Mouse (Mus musculus) cerebellum, adult 11 months (tissue): ENCODE results near the gene Nab2.
A peak's percentile ranks its signal among the peaks of the same experiment; 100 is the strongest.

Experiments
- DNase-seq: peaks from one replicate; pipeline ENCODE4 v3.0.0; 2022

The Nab2 gene

DNA sequence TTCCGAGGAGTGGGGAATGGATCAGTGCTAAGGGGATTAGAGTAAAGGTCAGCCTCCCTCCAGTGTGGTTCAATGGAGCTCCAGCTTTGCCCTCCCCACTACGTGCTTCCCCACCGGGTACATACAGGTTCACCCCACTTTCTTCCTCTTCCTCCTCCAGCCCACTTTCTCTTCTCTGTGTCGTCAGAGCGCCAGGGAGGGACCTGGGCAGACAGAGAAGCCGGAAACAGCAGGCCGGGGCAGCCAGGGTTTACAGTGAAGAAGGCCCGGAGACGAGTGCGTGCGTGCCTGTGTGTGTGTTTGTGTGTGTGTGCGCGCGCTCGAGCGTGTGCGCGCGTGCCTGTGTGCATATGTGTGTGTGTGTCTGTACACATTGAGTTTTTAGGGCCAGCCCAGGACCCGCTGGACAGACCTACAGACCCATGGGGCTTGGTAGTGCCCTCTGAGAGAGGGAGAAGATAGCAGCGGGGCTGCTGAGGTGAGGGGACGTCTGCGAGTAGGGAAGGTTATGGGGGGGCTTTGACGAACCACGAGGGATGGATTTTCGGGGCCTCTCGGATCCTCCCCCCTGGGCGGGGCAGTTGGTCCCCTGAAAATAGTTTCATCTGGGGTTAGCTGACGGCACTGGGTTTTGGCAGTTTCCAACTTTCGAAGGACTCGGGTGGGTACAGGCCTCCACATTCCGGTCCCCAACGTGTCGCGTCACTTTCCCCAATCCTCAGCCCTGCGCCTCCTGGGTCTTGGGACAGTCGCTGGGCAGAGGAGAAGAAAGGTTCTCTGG is 25.4 kb downstream of the Nab2 start, which contains the start of gene Stat6:
Gene Stat6 (plus strand): TSS at position 215 of the 781 bp plus-strand sequence.
- DNase-seq: no peak

DNA sequence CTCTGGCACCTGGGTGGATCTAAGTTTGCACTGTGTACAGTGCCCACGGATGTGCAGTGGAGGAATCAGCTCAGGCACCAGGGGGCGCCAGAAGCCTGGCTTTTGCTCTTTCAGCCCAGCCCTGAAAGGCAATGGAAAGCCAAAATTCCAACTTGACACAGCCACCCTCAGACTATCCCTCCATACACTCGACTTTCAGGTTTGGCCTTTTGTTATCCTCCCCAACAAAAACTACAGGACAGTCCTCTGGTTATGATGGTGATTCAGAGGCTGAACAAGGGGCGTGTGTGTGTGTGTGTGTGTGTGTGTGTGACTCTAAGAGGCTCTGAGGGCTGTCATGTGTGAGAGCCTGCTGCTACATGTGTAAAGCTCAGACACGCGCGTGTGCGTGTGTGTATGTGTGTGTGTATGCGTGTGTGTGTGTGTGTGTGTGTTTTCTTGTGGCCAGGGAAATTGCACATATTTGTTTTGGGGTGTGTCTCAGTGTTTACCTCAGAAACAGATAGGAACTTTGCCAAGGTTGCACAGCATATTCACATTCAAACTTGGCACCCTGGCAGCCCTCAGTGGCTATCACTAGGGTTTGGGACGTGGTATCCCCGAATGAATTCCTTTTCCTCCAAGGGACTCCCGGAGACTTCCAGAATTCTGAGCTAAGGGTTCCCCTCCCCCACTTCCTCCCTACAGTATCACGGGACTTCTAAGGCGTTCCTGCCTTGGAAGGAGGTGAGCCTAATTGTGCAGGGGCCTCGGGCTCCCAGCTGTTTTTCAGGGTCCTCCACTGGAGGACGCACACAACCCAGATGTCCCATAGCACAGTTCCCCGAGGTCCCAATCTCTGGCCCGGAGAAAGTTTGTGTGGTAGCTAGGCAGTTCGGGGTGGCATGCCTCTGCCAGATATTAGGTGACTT is 26.3 kb downstream of the Nab2 start:
- DNase-seq: peak; percentile 86

DNA sequence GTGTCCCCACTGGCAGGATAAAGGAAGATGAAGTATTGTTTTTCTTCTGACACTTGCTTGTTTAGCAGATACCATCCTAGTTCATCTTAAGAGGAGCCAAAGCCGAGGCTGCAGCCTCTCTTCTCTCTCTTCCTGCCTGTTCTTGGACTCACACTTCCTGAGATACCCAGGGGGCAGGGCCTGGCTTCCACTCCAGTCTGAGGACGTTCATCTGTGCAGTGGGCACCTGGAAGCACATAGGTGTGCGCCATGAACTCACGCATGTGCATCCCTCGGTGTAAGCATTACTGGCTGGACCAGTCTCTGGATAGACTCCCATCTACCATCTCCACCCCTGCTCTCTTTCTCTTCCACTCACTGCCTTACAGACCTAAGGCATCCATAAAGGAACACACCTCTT is 27.9 kb downstream of the Nab2 start:
- DNase-seq: no peak

DNA sequence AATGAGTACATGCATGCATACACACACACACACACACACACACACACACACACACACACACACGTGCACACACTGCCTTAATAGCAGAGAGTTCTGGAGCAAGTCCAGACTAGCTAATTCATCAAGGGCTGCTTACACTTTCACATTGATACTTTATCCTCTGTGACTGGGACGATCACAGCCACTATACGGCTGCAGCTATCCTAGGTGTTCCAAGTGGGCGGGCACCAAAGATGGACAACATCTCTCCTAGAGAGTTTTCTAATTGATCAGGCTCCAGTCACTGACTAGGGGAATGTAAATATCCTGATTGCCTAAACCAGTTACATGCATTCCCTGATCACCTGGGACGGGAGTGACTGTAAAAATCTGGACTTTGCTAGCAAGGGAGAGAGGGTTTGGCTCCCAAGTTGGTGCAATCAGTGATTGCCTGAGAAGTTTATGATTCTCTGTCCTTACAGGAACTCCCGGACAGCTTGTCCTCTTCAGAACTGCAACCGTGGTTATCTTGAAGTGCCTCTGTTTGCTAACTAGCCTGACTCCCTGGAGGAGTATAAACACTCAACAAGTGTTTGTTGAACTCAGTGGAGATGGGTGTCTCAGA is 35.6 kb downstream of the Nab2 start:
- no peak for DNase-seq

DNA sequence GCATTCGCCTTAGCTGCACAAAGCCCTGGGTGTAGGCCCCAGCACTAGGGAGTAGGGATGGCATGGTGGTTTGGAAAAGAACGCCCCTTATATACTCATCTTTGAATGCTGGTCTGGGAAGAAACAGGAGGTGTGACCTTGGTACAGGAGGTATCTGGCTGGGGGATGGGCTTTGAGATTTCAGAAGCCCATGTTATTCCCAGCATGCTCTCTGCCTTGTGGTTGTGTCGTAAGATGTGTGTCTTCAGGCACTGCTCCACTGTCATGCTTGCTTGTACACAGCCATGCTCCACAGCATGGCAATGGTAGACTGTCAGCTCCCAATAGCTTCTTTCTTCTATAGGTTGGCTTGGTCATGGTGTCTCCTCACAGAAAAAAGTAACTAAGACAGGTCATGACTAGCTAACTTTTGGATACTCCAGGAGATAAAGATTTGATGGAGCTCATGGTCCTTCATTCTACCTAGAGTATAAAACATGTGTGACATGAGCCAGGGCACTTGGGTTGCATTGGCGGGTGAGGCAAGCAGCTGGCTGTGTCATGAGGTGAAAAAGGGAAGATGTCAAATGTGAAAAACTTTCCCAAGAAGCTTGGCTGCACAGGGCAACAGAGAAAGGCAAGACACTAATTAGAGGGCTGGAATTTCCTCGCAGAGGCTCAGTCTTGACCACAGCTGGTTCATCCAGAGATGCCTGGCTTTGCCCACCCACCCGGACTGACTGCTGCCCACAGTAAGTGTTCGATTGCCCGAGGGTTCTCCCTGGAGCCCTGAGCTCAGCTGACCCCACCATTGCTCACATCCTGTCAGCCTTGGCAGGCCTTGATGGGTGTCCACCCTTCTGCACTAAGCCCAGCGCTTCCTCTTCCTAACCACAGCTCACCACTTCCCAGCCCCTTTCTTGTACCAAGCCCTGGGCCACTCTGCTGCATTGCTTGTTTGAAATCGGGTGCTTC is 36.8 kb downstream of the Nab2 start:
- no peak for DNase-seq

DNA sequence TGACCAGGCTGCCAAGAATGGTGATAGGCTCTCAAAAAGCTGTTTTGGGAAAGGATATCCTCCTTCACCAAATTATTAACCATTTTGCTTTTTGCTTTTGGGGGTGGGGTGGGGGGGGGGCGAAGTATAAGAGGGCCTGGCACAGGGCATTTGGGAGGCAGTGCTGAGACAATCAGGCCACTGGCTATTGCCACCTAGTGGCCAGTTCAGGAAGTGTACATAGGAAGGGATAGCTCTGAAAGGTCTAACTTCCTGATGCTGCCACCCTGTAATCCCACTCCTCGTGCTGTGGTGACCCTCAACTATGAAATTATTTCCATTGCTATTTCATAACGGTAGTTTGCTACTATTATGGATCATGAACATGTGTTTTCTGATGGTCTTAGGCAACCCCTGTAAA is 41.9 kb downstream of the Nab2 start:
- DNase-seq: no peak

DNA sequence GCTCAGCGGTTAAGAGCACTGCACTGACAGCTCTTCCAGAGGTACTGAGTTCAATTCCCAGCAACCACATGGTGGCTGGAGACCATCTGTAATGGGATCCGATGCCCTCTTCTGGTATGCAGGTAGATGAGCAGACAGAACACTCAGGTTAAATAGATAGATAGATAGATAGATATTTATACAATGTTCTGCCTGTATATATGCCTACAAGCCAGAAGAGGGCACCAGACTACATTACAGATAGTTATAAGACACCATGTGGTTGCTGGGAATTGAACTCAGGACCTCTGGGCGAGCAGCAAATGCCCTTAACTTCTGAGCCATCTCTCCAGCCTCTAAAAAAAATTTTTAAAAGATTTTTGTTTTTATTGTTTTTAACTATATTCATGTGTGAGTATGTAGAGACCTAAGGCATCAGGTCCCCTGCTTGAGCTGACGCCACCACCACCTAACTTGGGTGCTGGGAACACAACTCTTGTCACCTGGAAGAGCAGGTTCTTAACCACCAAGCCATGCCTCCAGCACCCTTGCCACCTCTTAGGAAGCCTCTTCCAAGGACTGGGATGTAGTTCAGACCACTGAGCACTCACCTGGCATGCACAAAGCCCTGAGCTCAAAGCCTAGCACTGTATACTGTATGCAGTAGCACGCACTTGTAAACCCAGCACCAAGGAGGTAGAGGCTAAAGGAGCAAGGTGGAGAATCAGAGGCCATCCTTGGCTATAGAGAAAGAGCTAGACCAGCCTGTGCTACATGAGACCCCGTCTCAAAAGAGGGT is 44.7 kb downstream of the Nab2 start:
- no peak for DNase-seq

DNA sequence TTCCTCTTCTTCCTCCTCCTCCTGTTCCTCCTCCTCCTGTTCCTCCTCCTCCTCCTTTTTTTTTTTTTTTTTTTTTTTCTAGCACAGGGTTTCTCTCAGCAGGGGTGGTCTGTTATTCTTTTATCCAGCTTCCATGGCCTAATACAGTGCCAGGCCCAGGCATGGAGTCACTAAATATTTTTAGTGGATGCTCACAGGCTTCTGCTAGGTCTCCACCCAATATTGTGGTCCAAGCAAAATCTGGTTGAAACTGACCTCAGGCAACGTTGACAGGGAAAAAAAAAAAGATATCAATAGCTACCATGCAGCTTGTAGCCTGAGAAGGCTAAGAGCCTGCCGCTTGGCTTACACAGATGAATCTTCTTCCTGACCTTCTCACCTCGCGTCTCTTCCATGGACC is 45.7 kb downstream of the Nab2 start:
- DNase-seq: no peak

DNA sequence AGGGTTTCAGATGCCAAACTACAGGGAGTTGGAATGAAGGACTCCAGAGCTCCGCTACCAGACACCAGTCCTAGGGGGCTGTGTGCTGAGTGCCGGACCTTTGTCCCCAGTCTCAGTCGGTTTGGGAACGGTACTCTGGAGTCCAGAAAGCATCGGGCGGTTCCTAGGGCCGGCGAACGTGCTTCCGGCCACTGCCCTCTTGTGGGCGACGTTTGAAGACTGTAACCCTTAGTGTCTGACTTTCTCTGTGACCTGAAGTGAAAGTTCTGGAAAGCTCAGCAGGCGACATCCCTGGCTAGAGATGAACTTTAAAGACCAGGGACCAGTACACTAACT is 46.3 kb downstream of the Nab2 start:
- DNase-seq: no peak

DNA sequence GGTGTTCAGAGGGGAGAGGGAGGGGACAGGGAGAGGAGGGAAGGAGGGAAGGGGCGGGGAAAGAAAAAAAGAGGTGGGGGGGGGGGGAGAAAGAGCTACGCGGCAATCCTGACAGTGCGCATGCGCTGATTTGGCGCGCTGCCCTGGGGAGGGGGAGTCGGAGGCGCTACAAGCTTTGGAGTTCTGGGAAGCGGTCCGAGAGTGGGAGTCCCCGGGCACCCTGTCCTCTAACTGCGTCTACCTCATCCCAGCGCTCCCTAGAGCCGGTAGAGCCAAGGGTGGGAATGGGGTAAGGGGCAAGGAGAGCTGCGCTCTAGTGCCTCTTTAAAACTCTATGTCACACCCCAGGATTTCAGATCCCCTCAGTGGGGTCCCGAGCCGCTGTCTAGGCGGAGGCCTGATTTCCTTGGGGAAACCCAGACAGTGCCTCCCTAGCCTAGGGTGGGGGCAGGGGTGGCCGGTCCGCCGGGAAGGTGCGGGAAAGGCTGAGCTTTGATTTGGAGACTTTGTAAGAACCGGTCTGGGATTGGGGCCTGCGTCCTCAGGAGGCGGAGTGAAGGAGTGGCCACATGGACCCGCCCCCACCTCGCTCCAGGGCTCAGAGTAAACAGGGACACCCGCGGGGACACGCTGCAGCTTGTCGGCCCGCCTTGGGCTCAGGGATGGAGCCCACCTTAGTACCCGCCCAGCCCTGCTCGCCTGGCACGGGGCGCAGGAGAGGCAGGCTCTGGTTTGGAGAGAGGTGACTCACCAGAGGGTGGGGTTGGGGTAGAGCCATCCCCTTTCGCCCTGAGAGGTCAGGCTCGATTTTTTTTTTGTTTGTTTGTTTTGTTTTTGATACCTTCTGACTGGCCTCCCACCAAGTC is 46.9 kb downstream of the Nab2 start:
- DNase-seq: peak; percentile 90

DNA sequence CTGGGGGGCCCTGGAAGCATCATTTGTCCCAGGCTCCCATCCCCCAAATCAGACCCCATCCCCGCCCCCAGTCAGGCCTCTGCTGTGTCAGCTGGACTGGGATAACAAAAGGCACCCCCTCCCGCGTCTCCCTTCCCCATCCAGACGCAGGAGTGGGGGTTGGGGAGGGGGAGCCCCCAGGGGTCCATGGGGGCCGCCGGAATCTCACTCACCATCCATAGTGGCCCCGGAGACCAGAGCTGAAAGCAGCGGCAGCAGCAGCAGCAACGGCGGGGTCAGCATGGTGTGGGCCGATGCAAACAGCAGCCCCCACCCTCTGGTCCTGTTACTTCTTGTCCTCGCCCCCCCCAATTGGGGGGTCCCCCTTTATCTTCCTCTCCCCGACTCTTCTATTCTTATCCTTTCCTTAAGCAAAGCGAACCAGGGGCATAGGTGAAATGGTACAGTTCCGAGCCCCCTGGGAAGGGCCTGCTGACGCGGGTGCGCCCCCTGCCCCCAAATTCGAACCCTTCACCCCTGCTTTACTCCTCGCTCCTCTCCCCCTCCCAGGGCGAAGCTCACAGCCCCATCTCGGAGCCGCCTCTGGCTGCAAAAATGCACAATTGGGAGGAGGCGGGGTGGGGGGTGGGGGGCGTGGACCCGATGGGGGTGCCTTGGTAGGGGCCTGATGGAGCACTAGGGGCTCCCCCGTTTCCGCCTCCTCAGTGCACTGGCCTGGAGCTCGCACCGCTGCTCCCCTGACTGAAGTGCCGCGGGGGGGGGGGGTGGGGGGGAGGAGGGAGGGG is 47.8 kb downstream of the Nab2 start, which contains the start of gene Lrp1:
Gene Lrp1 (minus strand): TSS at position 743 of the 785 bp plus-strand sequence.
- DNase-seq: peak; percentile 68

DNA sequence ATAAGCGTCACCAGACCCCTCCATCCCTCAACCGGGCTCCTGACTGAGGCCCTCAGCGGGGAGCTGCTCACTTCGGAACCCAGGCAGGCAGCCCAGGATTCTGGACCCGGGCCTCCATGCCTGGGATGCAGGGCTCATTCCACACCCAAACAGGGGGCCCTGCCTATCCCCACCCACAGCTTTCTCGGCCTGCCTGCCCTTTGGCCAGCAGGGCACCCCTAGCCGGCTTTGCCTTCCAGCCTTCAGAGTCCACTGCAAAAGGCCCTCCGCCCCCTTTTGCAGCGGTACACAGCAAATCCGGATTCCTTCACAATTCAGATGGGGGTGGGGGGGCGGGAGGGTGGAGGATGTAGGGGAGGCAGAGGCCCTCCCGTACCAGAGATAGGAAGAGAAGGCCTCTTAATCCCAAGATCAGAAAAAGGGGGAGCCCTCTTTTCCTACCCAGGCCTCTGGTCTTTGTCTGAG is 48.4 kb downstream of the Nab2 start:
- no peak for DNase-seq

DNA sequence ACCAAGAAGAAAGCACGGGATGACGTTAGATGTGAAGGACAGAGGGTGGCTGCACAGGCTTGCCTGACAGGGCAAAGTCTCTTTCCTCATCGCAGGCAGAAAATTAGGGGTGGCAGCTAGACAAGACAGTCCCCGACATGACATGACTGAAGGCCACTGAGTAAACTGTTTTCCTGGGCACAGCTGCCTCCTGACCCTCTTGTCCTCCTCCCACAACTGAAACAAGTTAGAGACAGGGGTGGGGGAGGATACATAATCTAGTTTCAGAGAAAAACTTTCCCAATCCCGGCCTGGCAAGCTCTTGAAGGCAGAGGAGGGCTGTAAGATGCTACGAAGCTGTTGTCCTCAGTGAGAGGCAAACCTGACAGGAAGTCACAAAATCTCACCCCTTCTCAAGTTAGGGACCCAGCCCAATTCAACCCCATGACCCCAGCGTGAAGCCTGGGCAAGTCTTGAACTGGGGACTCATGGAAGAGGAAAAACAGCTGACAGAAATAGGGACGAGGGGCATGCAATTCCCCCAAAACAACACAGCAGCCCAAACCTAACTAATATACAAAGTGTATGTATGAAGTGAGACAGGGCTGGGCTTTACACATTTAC is 49.1 kb downstream of the Nab2 start:
- DNase-seq: no peak

DNA sequence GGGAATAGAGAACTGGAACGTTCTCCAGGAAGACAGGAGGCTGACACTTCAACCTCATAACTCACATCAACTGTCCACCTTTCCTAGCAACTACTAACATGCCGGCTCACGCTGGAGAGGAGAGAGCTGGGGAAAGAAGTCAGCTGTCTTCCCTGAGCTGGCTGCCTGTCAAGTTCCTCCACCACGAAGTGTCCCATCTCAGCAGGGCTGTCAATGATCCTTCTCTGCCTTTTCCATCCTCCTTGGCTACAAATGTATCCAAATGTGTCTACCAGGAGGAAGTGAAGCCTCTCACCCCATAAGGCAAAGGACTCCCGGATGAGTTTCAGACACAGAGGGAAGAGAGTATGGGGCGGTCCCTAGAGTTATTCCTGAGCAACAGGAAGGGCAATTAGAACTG is 50.2 kb downstream of the Nab2 start:
- DNase-seq: no peak

DNA sequence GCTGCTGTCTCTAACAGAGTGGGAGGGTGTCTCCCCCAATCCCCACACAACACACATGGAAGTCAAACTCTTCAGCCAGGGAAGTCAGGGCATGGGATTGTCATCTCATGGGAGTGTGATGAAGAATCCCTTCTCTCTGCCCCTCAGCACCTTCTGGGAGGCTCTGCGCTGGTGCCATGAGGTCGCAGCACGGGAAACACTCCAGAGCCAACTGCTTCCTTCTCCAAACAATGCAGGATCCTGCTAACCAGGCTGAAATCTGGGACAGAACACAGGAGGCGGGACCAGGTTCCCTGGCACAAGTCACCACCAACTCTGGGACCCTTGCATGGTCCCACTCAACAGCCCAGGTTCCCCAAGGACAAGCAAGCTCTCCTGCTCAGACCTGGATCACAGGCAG is 51.1 kb downstream of the Nab2 start:
- DNase-seq: no peak

DNA sequence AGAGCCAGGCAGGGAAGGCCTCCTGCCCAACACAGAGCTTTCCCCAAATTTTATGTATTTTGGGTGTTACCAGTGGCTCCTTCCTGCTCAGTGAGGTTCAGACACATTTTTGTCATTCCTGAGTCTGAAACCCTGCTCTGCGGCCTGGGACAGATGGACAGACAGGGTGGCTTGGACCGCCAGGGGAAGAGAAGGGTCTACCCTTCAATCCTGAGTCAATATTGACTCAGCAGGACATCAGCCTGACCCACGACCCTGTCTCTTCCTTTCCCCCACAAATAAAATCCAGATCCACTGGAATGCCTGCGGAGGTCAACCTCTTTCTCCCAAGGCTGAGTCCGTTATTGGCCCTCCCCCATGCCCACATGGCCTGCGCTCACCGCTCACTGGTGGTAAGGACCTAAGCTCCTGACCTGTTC is 52.1 kb downstream of the Nab2 start:
- no peak for DNase-seq

DNA sequence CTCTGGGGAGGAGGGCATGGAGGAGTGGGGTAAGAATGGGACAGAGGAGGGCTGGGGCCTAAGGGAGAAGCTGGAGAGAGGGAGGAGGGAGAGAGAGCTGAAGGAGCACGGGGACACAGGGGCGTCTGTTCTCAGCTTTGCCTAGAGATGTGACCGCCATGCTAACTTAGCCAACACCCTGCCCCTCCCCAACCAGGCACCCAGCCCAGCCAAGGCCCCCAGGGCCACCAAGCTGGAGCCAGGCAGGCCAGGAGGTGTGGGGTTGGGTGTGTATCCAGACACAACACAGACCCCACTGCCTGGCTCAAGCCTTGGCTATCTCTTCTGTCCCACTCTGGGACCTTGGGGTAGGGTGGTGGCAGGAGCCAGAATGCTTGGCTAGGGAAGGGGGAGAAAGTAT is 52.8 kb downstream of the Nab2 start:
- DNase-seq: no peak

DNA sequence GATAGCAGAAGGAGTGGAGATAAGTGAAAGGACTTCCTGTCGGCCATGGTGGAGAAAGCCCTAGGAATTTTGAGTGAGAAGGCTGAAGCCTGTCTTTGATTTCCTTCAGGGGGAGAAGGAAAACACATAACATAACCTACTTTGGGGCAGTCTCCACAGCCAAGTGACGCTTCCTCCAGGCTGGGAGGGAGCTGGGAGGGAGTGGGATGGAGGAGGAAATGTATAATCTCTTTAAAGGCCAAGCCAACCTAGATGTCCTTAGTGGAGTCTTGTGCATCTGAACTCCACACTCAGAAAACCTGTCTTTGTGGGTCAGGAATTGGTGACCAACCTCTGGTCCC is 53.4 kb downstream of the Nab2 start:
- DNase-seq: no peak
